Mouse (Mus musculus) bone marrow macrophage, adult 2 months (primary cell): ENCODE data around the gene Syt6. TPM values are rescaled to one million over a fixed set of nuclear protein-coding genes. Genes with fewer than 3 reads are reported as not detected.

Experiments used
- H3K27ac ChIP-seq: 2 replicates; pipeline ENCODE4 v1.5.1; 2012; ENCODE audit warnings: low read depth, low read length; ENCODE audit not compliant: insufficient read depth
- H3K4me1 ChIP-seq: 2 replicates; pipeline ENCODE4 v1.6.1; 2012; ENCODE audit warnings: low read length; ENCODE audit not compliant: control insufficient read depth, insufficient read depth
- H3K4me3 ChIP-seq: 2 replicates; pipeline ENCODE4 v1.5.1; 2012; ENCODE audit warnings: mild to moderate bottlenecking, low read length, moderate library complexity; ENCODE audit not compliant: insufficient read depth
- CTCF ChIP-seq: IDR thresholded peaks from 2 replicates; pipeline ENCODE4 v1.5.1; 2012; ENCODE audit warnings: low read depth, mild to moderate bottlenecking, low read length, moderate library complexity
- POLR2A ChIP-seq: IDR thresholded peaks from 2 replicates; pipeline ENCODE4 v1.6.1; 2012; ENCODE audit warnings: mild to moderate bottlenecking, low read depth, low read length, borderline replicate concordance
- polyA plus RNA-seq: library from polyadenylated mRNA; stranded (reverse); fragments of >200 nt; gene quantifications from 2 replicates; pipeline ENCODE4 v1.2.4, GENCODE M21; 2012; ENCODE audit not compliant: missing spikeins, insufficient read depth, insufficient read length

Gene Syt6
- polyA plus RNA-seq, 1 experiment: not detected

DNA sequence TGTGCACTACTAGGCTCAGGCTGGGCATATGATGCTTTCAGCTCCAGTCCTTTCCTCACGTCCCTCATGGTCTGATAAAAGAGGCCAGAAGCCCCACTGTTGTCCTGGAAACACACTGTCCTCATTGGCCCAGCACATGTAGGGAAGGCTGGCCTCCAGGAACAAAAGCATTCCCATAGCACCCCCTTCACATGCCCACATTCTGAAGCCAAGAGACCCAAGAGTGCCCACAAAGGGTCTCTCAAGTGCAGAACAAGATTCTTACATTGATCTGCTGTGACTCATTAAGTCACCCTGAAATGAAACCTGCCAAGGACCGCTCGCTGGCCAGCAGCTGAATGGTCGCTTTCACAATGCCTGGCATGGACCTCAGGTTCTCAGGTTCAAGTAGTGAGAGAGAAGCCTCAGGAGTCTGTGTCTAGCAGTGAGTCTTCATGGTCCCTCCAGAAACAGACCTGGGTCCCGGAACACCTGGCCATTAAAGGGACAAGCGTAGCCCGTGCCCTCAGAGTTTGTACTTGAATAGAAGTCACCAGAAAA, 20.3 kb downstream of the Syt6 start:
- no peak overlapping the region for H3K27ac ChIP-seq
- H3K4me1 ChIP-seq: peaks cover 4% of the 10 kb centered on the region; the same call in 1 of the 2 replicates
- H3K4me3 ChIP-seq: no peak overlapping the region
- TF ChIP-seq CTCF: no peak
- TF ChIP-seq POLR2A: no peak

DNA sequence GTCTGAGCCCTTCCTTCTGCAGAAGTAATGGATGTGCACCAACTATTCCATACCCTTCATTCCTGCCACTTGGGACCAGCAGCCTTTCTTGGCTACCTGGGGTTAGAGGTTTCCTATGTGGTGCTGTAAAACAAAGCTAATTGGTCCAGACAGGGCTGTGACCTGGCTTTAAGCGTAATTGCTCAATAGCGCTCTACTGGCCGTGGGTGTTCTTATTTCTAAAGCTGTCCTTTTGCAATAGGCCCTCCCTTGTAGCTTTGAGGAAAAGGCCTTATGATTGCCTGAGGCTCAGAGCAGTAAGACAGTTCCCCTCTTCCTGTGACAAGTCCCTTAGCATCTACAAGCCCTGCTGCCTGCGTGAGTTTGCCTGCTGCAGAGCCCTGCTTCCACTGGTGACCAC, 22.6 kb downstream of the Syt6 start:
- Histone ChIP-seq H3K4me3 (no peak overlapping the region), H3K4me1 (peaks cover 18% of the 10 kb centered on the region), H3K27ac (no peak overlapping the region)
- TF ChIP-seq POLR2A (no peak), CTCF (no peak)

DNA sequence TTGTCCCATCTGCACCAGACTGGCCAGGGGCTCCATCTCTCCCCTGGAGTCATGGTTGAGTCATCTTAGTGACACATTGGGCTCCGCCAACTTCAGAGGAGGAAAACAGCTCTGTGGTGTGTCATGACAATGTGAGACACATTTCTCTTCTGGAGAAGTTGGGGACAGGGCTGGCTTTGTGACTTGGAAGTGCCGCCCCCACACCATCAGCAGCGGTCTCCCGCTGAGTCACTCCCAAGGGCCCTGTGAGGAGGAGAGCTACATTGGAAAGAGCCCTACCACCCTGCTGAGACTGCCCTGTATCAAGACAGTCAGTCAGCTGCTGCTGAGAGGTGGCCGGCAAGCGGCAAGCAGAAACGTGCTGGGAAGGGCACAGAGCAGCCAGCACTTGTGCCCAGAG, 26.0 kb downstream of the Syt6 start:
- Histone ChIP-seq H3K27ac (no peak overlapping the region), H3K4me1 (peaks cover 26% of the 10 kb centered on the region), H3K4me3 (no peak overlapping the region)
- TF ChIP-seq POLR2A (no peak), CTCF (no peak)

DNA sequence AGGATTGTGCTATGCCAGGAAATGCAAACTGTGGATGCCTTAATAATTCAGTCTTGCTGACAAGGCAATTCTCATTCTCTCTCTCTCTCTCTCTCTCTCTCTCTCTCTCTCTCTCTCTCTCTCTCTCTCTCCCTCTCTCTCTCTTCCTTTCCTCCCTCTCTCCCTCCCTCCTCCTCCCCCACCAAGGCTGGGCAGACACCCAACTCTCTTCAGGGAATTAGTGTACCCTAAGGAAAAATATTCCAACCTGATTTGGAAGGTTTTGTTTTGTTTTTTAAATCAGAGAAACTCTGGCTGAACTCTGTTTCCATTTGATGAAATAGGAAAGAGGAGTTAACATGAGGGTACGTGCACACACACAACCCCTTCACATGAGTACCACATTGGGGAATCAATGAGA, 26.5 kb downstream of the Syt6 start:
- H3K4me1 ChIP-seq: peaks cover 28% of the 10 kb centered on the region
- no peak for TF ChIP-seq POLR2A
- TF ChIP-seq CTCF: no peak
- H3K27ac ChIP-seq: no peak overlapping the region
- no peak overlapping the region for H3K4me3 ChIP-seq

DNA sequence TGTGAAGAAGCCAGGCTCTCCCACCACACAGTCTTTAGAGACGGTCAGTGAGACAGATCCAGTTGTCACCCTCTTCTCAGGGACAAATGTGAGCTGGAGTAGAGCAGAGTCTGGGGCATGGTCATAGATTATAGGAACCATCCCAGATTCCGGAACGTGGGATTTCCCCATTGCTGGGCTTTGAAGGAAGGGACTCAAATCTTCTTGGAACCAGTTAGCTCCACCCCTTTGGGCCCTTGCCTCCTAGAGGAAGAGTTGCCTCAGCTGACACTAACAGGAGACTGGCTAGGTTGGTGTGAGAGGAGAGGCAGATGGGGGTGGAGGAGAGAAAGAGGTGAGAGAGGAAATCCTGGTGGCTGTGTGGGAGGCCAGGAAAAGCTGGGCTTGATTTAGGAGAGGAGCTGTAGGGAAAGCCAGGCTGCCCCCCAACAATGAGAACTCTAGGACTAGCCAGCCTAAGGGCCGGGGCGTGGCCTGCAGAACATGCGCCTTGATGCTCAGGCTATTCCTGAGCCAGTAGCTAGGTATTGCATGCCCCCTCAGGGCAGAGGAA, 31.1 kb downstream of the Syt6 start:
- Histone ChIP-seq H3K4me1 (peaks cover 18% of the 10 kb centered on the region), H3K4me3 (no peak overlapping the region), H3K27ac (no peak overlapping the region)
- TF ChIP-seq POLR2A: no peak
- TF ChIP-seq CTCF: no peak

DNA sequence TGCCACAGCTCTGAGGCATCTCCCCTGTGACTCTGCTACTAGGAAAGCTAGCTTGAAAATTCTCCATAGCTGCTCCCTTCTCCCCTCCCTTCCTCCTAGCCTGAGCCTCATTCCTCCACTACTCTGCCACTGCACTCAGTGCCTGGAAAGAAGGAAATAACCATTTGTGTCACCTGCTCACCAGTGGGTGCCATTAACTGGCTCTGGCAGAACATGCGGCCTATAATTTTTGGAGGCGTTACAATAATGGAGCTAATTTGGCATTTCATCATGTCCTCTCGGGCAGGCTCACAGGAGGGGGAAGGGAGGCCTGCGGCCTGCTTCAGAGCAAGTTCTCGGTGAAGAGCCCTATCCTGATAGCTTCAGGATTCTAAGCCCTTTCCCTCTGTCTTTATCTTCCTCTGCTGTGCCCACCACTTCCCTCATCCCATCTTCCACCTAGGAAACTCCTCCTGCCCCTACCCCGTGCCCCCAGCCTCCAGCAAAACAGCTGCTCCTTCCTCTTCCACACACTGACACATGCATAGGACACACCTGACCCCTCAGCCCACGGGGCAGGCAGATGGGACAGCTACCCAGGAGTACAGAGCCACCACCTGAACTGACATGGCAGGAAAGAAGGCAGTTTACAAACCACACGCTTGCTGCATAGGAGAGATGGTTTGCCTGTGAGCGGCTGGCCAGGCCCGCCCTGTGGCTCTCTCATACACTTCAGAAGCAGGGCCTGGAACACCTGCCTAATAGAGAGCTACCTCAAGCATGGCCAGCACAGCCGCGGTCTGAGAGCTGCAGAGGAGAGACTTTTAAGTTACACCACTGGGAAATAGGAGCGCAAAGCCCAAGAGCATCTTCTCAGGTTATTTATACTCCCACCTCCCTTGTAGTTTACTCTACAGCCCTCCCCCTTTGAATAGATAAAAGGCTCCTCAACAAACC, 31.9 kb downstream of the Syt6 start:
- H3K4me3 ChIP-seq: no peak overlapping the region

DNA sequence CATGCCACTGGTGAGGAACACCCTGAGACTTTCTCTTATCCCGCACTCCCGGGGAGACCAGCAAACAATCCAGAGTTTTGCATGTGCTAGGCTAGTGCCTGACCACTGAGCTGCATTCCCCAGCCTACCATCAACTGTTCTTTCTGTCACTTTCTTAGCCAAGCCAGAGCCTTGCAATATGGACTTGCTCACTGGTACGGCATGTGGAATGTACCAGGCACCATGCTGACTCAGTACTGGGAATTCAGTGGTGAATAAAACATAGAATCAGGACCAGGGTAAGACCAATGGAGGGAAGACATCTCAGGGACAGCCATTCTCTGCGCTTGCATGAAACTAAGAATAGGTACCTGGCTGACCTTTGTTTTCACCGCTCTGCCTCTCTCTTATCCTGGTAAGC, 35.2 kb downstream of the Syt6 start:
- TF ChIP-seq CTCF (no peak), POLR2A (no peak)
- Histone ChIP-seq H3K4me1 (peaks cover 13% of the 10 kb centered on the region; the same call in 1 of the 2 replicates), H3K27ac (no peak overlapping the region), H3K4me3 (no peak overlapping the region)

More for the DNA sequence above, 31.9 kb downstream of the Syt6 start:
- H3K4me1 ChIP-seq: peaks cover 12% of the 10 kb centered on the region; the same call in 1 of the 2 replicates
- no peak for TF ChIP-seq POLR2A
- no peak for TF ChIP-seq CTCF
- no peak overlapping the region for H3K27ac ChIP-seq

DNA sequence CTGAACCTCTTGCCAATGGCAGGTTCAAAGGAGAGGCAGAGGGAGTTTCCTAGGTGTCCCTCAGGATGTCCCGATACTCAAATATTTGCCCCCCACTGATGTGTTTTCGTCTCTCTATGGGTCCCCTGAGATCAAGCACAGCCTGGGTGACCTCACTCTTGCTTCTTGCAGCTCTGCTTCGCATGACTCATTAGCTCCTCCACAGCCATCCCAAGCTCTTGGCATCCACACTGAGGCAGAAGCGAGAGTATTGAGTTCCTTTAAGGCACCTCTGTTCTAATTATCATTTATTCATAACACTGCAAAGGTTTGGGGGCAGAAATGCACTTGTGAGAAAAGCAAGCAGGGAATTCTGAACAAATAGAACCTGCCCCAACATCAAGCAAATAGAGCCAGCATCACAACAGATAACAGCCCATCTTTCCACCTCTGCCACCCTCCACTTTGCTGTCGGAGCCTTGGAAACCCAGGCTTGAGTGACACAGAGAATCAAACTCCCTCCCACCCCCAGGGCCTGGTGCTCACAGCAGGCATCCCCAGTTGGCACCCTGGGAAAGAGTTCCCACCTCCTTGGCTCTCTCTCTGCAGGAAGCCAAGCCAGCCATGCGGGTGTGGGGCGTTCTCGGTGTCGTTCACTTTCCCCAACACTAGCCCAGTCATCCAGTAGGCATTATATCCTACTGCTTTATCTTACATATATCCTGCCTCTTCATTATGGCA, 37.8 kb downstream of the Syt6 start:
- no peak overlapping the region for H3K27ac ChIP-seq
- no peak overlapping the region for H3K4me3 ChIP-seq
- 0 out of 2 replicates have a peak, but pooled peaks cover 4% of the 10 kb centered on the region for H3K4me1 ChIP-seq
- TF ChIP-seq POLR2A: no peak

DNA sequence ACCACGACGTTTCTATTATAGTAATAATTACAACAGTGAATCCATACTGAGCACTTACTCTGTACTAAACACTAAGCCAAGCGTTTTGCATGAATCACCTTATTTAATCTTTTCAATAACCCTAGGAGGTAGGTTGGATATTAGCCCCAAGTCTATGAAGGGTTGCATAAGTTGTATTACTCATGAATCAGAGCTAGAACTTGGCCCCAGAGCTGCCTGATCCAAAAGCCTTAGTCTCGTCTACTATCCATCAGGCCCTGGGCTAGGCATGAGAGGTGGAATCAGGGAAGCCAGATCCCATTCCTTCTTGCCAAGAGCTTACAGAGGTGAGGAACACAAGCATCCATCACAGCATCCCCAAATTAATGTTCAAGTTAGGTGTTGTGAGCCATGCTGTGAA, 40.6 kb downstream of the Syt6 start:
- Histone ChIP-seq H3K4me1 (0 out of 2 replicates have a peak, but pooled peaks cover 4% of the 10 kb centered on the region), H3K27ac (no peak overlapping the region), H3K4me3 (no peak overlapping the region)
- TF ChIP-seq CTCF (no peak), POLR2A (no peak)
